Mouse (Mus musculus): ENCODE results near the gene Clasp2. TPM values are rescaled to one million over a fixed set of nuclear protein-coding genes. Genes with fewer than 3 reads are reported as not detected.

Clasp2 gene
- polyA plus RNA-seq, 1 experiment from 2014 or later = 28.0 TPM

DNA sequence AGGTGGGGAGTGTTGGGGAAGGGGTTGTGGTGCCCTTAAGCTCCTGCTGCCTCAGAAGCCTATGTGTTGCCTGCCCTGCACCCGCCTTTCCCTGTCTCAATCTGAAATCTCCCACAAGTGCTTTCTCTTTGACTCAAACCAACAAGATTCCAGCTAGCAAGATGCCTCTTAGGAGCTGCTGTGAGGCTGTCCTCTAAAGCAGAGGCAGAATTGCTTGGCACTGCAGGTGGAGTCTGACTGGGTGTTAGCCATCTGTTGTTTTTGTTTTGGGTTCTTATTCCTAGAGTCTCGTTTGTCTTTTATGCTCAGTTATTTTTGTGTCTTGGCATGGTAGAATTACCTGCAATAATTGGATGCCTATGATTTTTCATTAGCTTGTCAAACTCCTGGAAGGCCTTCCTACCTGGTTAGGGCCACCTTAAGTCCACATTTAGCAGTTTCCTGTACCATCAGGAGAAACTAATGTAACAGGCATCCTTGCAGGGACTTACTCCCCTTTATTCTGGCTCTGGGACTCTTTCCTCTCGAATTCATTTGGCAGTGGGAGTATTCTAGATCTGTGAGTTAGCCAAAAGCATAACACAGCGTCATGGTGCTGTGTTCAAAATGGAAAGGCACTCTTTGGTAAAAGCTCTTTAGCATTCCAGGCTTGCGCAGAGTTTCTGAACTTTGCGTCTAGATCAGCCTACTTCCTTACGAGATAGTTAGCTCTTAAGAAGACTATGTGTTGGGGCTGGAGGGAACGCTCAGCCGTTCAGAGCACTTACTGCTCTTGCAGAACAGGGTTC, 198.0 kb downstream of the Clasp2 start:
- no peaks in the 10 kb centered on the region for H3K27me3 ChIP-seq
- no peak overlapping the region for H3K4me3 ChIP-seq
- H3K4me2 ChIP-seq = no peak overlapping the region
- H3K9me3 ChIP-seq = no peaks in the 10 kb centered on the region
- WGBS = 89% methylated on average over 9 of the region's 9 CpGs
- peaks cover 13% of the 10 kb centered on the region for H3K4me1 ChIP-seq
- no peak overlapping the region for H3K9ac ChIP-seq
- no peaks in the 10 kb centered on the region for H3K36me3 ChIP-seq
- ATAC-seq (ENCODE audit: insufficient number of reproducible peaks, insufficient read depth, low FRiP score, low TSS enrichment, low read depth) = no peak
- no peak overlapping the region for H3K27ac ChIP-seq

GRCm38 (mm10) chr9:113941103-113941805, 200.0 kb downstream of the Clasp2 start:
- no peak for ATAC-seq (ENCODE audit: insufficient number of reproducible peaks, insufficient read depth, low FRiP score, low TSS enrichment, low read depth)
- no peaks in the 10 kb centered on the region for H3K9me3 ChIP-seq
- H3K4me2 ChIP-seq = no peak overlapping the region
- no peaks in the 10 kb centered on the region for H3K27me3 ChIP-seq
- H3K4me1 ChIP-seq = peaks cover 5% of the 10 kb centered on the region; the same call in 1 of the 2 replicates
- H3K4me3 ChIP-seq = no peak overlapping the region
- H3K27ac ChIP-seq = no peak overlapping the region
- peaks cover 17% of the 10 kb centered on the region for H3K36me3 ChIP-seq
- no peak overlapping the region for H3K9ac ChIP-seq
- 86% methylated on average over 3 of the region's 3 CpGs for WGBS

GRCm38 (mm10) chr9:113943372-113943771, 202.1 kb downstream of the Clasp2 start:
- Histone ChIP-seq H3K27me3 (no peaks in the 10 kb centered on the region), H3K9ac (no peak overlapping the region), H3K36me3 (peaks cover 36% of the 10 kb centered on the region), H3K9me3 (no peaks in the 10 kb centered on the region), H3K27ac (no peak overlapping the region), H3K4me3 (no peak overlapping the region), H3K4me2 (no peak overlapping the region), H3K4me1 (peaks cover 2% of the 10 kb centered on the region; the same call in 1 of the 2 replicates)
- no peak for ATAC-seq (ENCODE audit: insufficient number of reproducible peaks, insufficient read depth, low FRiP score, low TSS enrichment, low read depth)
- WGBS = 92% methylated on average over 1 of the region's 1 CpGs

GRCm38 (mm10) chr9:113947216-113947615, 205.9 kb downstream of the Clasp2 start:
- Histone ChIP-seq H3K4me3 (no peak overlapping the region), H3K4me1 (no peaks in the 10 kb centered on the region), H3K9me3 (no peaks in the 10 kb centered on the region), H3K27me3 (no peaks in the 10 kb centered on the region), H3K4me2 (no peak overlapping the region), H3K27ac (no peak overlapping the region), H3K9ac (no peak overlapping the region), H3K36me3 (peaks cover 54% of the 10 kb centered on the region)
- WGBS = 69% methylated on average over 1 of the region's 1 CpGs
- no peak for ATAC-seq (ENCODE audit: insufficient number of reproducible peaks, insufficient read depth, low FRiP score, low TSS enrichment, low read depth)

GRCm38 (mm10) chr9:113957777-113958176, 216.5 kb downstream of the Clasp2 start:
- no peaks in the 10 kb centered on the region for H3K9me3 ChIP-seq
- no peaks in the 10 kb centered on the region for H3K4me1 ChIP-seq
- peaks cover 77% of the 10 kb centered on the region for H3K36me3 ChIP-seq
- 97% methylated on average over 4 of the region's 4 CpGs for WGBS
- H3K9ac ChIP-seq = no peak overlapping the region
- no peak overlapping the region for H3K4me3 ChIP-seq
- H3K27me3 ChIP-seq = no peaks in the 10 kb centered on the region
- H3K4me2 ChIP-seq = no peak overlapping the region
- ATAC-seq (ENCODE audit: insufficient number of reproducible peaks, insufficient read depth, low FRiP score, low TSS enrichment, low read depth) = no peak
- H3K27ac ChIP-seq = no peak overlapping the region

DNA sequence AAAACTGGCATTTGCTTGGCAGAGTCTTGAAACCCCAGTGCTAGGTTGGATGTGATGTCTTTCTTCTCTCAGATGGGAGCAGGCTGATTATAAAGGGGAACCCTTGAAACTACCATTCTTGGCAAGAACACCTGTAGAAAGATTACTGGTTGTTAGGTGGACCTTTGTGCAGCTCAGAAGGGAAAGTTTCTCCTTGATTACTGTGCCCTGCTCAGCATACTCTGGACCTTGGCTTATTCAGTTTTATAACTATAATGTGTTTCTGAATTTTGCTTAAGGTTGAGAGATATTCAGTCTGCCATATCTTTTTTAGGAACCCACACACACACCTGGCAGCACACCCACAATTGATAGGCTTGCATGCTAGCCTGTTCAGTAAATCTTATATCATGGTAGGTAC, 222.4 kb downstream of the Clasp2 start:
- no peaks in the 10 kb centered on the region for H3K4me1 ChIP-seq
- no peak overlapping the region for H3K4me2 ChIP-seq
- no peak for ATAC-seq (ENCODE audit: insufficient number of reproducible peaks, insufficient read depth, low FRiP score, low TSS enrichment, low read depth)
- peaks cover 91% of the 10 kb centered on the region for H3K36me3 ChIP-seq
- no peaks in the 10 kb centered on the region for H3K27me3 ChIP-seq
- H3K27ac ChIP-seq = no peak overlapping the region
- no peak overlapping the region for H3K4me3 ChIP-seq
- H3K9me3 ChIP-seq = no peaks in the 10 kb centered on the region
- no peak overlapping the region for H3K9ac ChIP-seq

GRCm38 (mm10) chr9:113964415-113964814, 223.1 kb downstream of the Clasp2 start:
- WGBS = 97% methylated on average over 8 of the region's 8 CpGs
- Histone ChIP-seq H3K4me1 (no peaks in the 10 kb centered on the region), H3K4me2 (no peak overlapping the region), H3K27me3 (no peaks in the 10 kb centered on the region), H3K9me3 (no peaks in the 10 kb centered on the region), H3K36me3 (peaks cover 91% of the 10 kb centered on the region), H3K9ac (no peak overlapping the region), H3K4me3 (no peak overlapping the region), H3K27ac (no peak overlapping the region)
- no peak for ATAC-seq (ENCODE audit: insufficient number of reproducible peaks, insufficient read depth, low FRiP score, low TSS enrichment, low read depth)

- H3K9me3 ChIP-seq = no peaks in the 10 kb centered on the region
- no peaks in the 10 kb centered on the region for H3K4me1 ChIP-seq
- peaks cover 91% of the 10 kb centered on the region for H3K36me3 ChIP-seq
- H3K4me3 ChIP-seq = no peak overlapping the region
- no peak overlapping the region for H3K9ac ChIP-seq
- no peaks in the 10 kb centered on the region for H3K27me3 ChIP-seq
- no peak overlapping the region for H3K4me2 ChIP-seq
- 91% methylated on average over 4 of the region's 4 CpGs for WGBS
- ATAC-seq (ENCODE audit: insufficient number of reproducible peaks, insufficient read depth, low FRiP score, low TSS enrichment, low read depth) = no peak
- H3K27ac ChIP-seq = no peak overlapping the region
Observed at GRCm38 (mm10) chr9:113966838-113967237, 225.6 kb downstream of the Clasp2 start.

GRCm38 (mm10) chr9:113968967-113969366, 227.7 kb downstream of the Clasp2 start:
- Histone ChIP-seq H3K27me3 (no peaks in the 10 kb centered on the region), H3K4me1 (no peaks in the 10 kb centered on the region), H3K9me3 (no peaks in the 10 kb centered on the region), H3K4me3 (no peak overlapping the region), H3K27ac (no peak overlapping the region), H3K9ac (no peak overlapping the region), H3K4me2 (no peak overlapping the region), H3K36me3 (peaks cover 84% of the 10 kb centered on the region)
- WGBS = 91% methylated on average over 7 of the region's 7 CpGs
- no peak for ATAC-seq (ENCODE audit: insufficient number of reproducible peaks, insufficient read depth, low FRiP score, low TSS enrichment, low read depth)

Other genes with a start within 250 kb of the Clasp2 start
- 55.5 and 60.5 TPM in 2 replicates for gene Pdcd6ip, start 33.2 kb upstream of the Clasp2 start, polyA plus RNA-seq (2015; fragmentation: Nextera tagmentation; extraction: Ambion mirVana)
- gene Ubp1, start 189.5 kb downstream of the Clasp2 start, polyA plus RNA-seq (2015; fragmentation: Nextera tagmentation; extraction: Ambion mirVana) = 38.4 and 41.9 TPM in 2 replicates

Data from embryonic facial prominence, embryonic 13.5 days (tissue).